Mouse (Mus musculus): ENCODE data around the gene Vgf.

GRCm38 (mm10) chr5:137046991-137047390 lies 20.8 kb downstream of the Vgf start:
- TF ChIP-seq CEBPB (IDR thresholded peaks at IDR 0.05; ENCODE audit: low read depth) (no peak), CTCF (IDR thresholded peaks at IDR 0.05; ENCODE audit: control insufficient read depth, insufficient read depth, insufficient read length) (no peak), MAX (IDR thresholded peaks at IDR 0.05) (no peak)

Measured in C2C12 (cell line).